Comparison of ENCODE assay signal across 22 mouse cellular contexts in the genomic region with DNA sequence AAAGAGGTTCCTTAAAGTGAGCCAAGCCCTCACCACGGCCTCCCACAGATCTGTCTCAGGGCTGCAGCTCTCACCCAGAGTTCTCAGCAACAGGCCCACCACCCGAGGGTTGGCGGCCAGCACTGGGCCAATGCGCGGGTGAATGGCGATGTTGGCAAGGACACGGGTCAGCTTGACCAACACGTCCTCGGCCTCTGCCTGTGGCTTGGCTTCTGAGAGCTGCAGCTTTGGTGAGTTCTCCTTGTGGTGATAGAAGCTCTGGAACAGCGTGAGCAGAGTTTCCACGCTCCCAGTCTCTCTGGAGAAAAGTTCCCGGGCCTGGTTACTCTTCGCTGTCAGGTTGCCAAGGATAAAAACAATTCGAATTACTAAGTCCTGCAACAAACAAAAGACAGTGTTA.
A peak's percentile ranks its signal among the peaks of the same experiment; 100 is the strongest.
DNase-seq lines count a peak whose midpoint lies in the region; ATAC-seq lines count a peak whose summit lies in the region.
"Had no signal": no experiment of that assay in that cellular context is flagged by ENCODE, and none has a peak within 500 bp of the region (broad histone marks: within the 10 kb centered on the region; RNA-seq: fewer than 3 reads in every experiment).

No protein-coding gene starts in this region.

- no peak for DNase-seq in embryonic facial prominence, embryonic 14.5 days (ENCODE audit: low spot score)
- no peak for DNase-seq in embryonic facial prominence, embryonic 10.5 days (ENCODE audit: low spot score)
- no peak for DNase-seq in hindbrain, embryonic 10.5 days (ENCODE audit: low spot score)
- peak; percentile 60 for DNase-seq in ovary, adult 18-20 months (ENCODE audit: low spot score)
- DNase-seq in ovary, postnatal 10 days (ENCODE audit: low spot score): no peak
- DNase-seq in urinary bladder, adult 18-20 months (ENCODE audit: low spot score in 2 of 2): no peak
- DNase-seq: B cell, adult 2 months; heart, adult 11 months; heart, postnatal 4 days; kidney, adult 11 months; kidney, postnatal 10 days; right cerebral cortex, adult 18-20 months; thymus, postnatal 14 days had no signal

- WGBS in embryonic facial prominence, embryonic 14.5 days: 84% methylated on average over 14 of the region's 14 CpGs
- WGBS in embryonic facial prominence, embryonic 10.5 days: 88% methylated on average over 14 of the region's 14 CpGs
- 69% methylated on average over 14 of the region's 14 CpGs for WGBS in hindbrain, embryonic 13.5 days
- 78% methylated on average over 14 of the region's 14 CpGs for WGBS in hindbrain, embryonic 10.5 days
- WGBS in hindbrain, embryonic 16.5 days: 62% methylated on average over 14 of the region's 14 CpGs

- H3K9ac ChIP-seq in embryonic facial prominence, embryonic 14.5 days (ENCODE audit: low read depth, low read length): no peak overlapping the region
- no peak overlapping the region for H3K9ac ChIP-seq in hindbrain, embryonic 13.5 days
- H3K9ac ChIP-seq in hindbrain, embryonic 16.5 days (ENCODE audit: low read depth, low read length): no peak overlapping the region
- H3K9ac ChIP-seq: limb, embryonic 13.5 days; liver, embryonic 15.5 days; stomach, embryonic 15.5 days had no signal

- no peaks in the 10 kb centered on the region for H3K27me3 ChIP-seq in embryonic facial prominence, embryonic 14.5 days (replicated peaks; ENCODE audit: control insufficient read depth, insufficient read depth, low read length)
- H3K27me3 ChIP-seq in embryonic facial prominence, embryonic 10.5 days (replicated peaks; ENCODE audit: low read depth, poor library complexity, severe bottlenecking): no peaks in the 10 kb centered on the region
- peaks cover 4% of the 10 kb centered on the region; the same call in 1 of the 2 replicates for H3K27me3 ChIP-seq in hindbrain, embryonic 13.5 days
- H3K27me3 ChIP-seq in hindbrain, embryonic 10.5 days (ENCODE audit: insufficient read depth, poor library complexity, severe bottlenecking): no peaks in the 10 kb centered on the region
- H3K27me3 ChIP-seq in hindbrain, embryonic 16.5 days (replicated peaks; ENCODE audit: control insufficient read depth, insufficient read depth, low read length): no peaks in the 10 kb centered on the region
- H3K27me3 ChIP-seq: limb, embryonic 13.5 days; stomach, embryonic 15.5 days had no signal

- ATAC-seq in embryonic facial prominence, embryonic 14.5 days (ENCODE audit: low read depth): no peak
- ATAC-seq in hindbrain, embryonic 13.5 days (ENCODE audit: low FRiP score): no peak
- ATAC-seq in hindbrain, embryonic 16.5 days: peak; percentile 67; the same call in 1 of the 2 replicates
- ATAC-seq: activated CD4-positive, CD25-positive, alpha-beta regulatory T cell, adult 4 months; lung, postnatal 0 days had no signal

- 0 out of 2 replicates have a peak overlapping the region, but pooled peaks have one; percentile 15 for H3K27ac ChIP-seq in embryonic facial prominence, embryonic 14.5 days (replicated peaks; ENCODE audit: low read depth, low read length)
- no peak overlapping the region for H3K27ac ChIP-seq in embryonic facial prominence, embryonic 10.5 days (replicated peaks)
- peak overlapping the region; percentile 66 for H3K27ac ChIP-seq in hindbrain, embryonic 13.5 days
- no peak overlapping the region for H3K27ac ChIP-seq in hindbrain, embryonic 10.5 days
- H3K27ac ChIP-seq in hindbrain, embryonic 16.5 days (ENCODE audit: low read depth, low read length): no peak overlapping the region
- H3K27ac ChIP-seq: left cerebral cortex, adult 2 months; limb, embryonic 13.5 days; liver, embryonic 15.5 days; stomach, embryonic 15.5 days had no signal

- H3K4me3 ChIP-seq in embryonic facial prominence, embryonic 14.5 days (ENCODE audit: low read depth, low read length): no peak overlapping the region
- H3K4me3 ChIP-seq in embryonic facial prominence, embryonic 10.5 days: no peak overlapping the region
- no peak overlapping the region for H3K4me3 ChIP-seq in hindbrain, embryonic 13.5 days
- H3K4me3 ChIP-seq in hindbrain, embryonic 10.5 days: no peak overlapping the region
- H3K4me3 ChIP-seq in hindbrain, embryonic 16.5 days (ENCODE audit: low read length): no peak overlapping the region
- H3K4me3 ChIP-seq: left cerebral cortex, adult 2 months; limb, embryonic 13.5 days; liver, embryonic 15.5 days; megakaryocyte, embryonic 14.5 days; stomach, embryonic 15.5 days had no signal

- H3K36me3 ChIP-seq in embryonic facial prominence, embryonic 14.5 days (ENCODE audit: control insufficient read depth, insufficient read depth, low read length): no peaks in the 10 kb centered on the region
- no peaks in the 10 kb centered on the region for H3K36me3 ChIP-seq in embryonic facial prominence, embryonic 10.5 days (replicated peaks)
- no peaks in the 10 kb centered on the region for H3K36me3 ChIP-seq in hindbrain, embryonic 13.5 days
- no peaks in the 10 kb centered on the region for H3K36me3 ChIP-seq in hindbrain, embryonic 10.5 days
- H3K36me3 ChIP-seq in hindbrain, embryonic 16.5 days (ENCODE audit: control insufficient read depth, insufficient read depth, low read length): no peaks in the 10 kb centered on the region
- H3K36me3 ChIP-seq: limb, embryonic 13.5 days; liver, embryonic 15.5 days; stomach, embryonic 15.5 days had no signal

- H3K4me1 ChIP-seq in embryonic facial prominence, embryonic 14.5 days (ENCODE audit: control insufficient read depth, insufficient read depth, low read length): no peaks in the 10 kb centered on the region; the same call in 1 of the 2 replicates
- H3K4me1 ChIP-seq in embryonic facial prominence, embryonic 10.5 days: no peaks in the 10 kb centered on the region
- H3K4me1 ChIP-seq in hindbrain, embryonic 13.5 days (replicated peaks): peaks cover 10% of the 10 kb centered on the region
- H3K4me1 ChIP-seq in hindbrain, embryonic 10.5 days (replicated peaks): peaks cover 15% of the 10 kb centered on the region
- H3K4me1 ChIP-seq in hindbrain, embryonic 16.5 days (ENCODE audit: control insufficient read depth, insufficient read depth, low read depth, low read length): peaks cover 1% of the 10 kb centered on the region
- H3K4me1 ChIP-seq: limb, embryonic 13.5 days; liver, embryonic 15.5 days; stomach, embryonic 15.5 days had no signal

- H3K4me2 ChIP-seq in embryonic facial prominence, embryonic 14.5 days (ENCODE audit: low read depth, low read length): no peak overlapping the region
- H3K4me2 ChIP-seq in hindbrain, embryonic 13.5 days: no peak overlapping the region
- H3K4me2 ChIP-seq in hindbrain, embryonic 16.5 days (ENCODE audit: low read length): no peak overlapping the region
- H3K4me2 ChIP-seq: limb, embryonic 13.5 days; liver, embryonic 15.5 days; stomach, embryonic 15.5 days had no signal

- H3K9me3 ChIP-seq in embryonic facial prominence, embryonic 14.5 days (ENCODE audit: control insufficient read depth, low read length): no peaks in the 10 kb centered on the region
- H3K9me3 ChIP-seq in embryonic facial prominence, embryonic 10.5 days: no peaks in the 10 kb centered on the region
- H3K9me3 ChIP-seq in hindbrain, embryonic 13.5 days: no peaks in the 10 kb centered on the region
- H3K9me3 ChIP-seq in hindbrain, embryonic 10.5 days: 0 out of 2 replicates have a peak, but pooled peaks cover 2% of the 10 kb centered on the region
- no peaks in the 10 kb centered on the region for H3K9me3 ChIP-seq in hindbrain, embryonic 16.5 days (ENCODE audit: control insufficient read depth, low read length)
- H3K9me3 ChIP-seq: limb, embryonic 13.5 days; liver, embryonic 15.5 days; stomach, embryonic 15.5 days had no signal

Comparison
In these comparisons a context has a peak if more than half of its experiments do, and no peak if none do; other contexts are left out.
1. H3K27ac ChIP-seq: peak in embryonic facial prominence, embryonic 14.5 days (single experiment) and hindbrain, embryonic 13.5 days (single experiment); none in embryonic facial prominence, embryonic 10.5 days (single experiment), hindbrain, embryonic 10.5 days (single experiment) and hindbrain, embryonic 16.5 days (single experiment).